Mouse (Mus musculus) forebrain, embryonic 10.5 days (tissue): Measurements from ENCODE around the gene Galk2. TPM values are rescaled to one million over a fixed set of nuclear protein-coding genes. Genes with fewer than 3 reads are reported as not detected.

Experiments
- DNase-seq: peaks from one replicate; pipeline ENCODE4 v3.0.0-alpha.2; 2017; ENCODE audit warnings: low spot score; ENCODE audit errors: extremely low spot score
- H3K27ac ChIP-seq: fragments of 300-500 bp; sonication (generic); 2 replicates; pipeline ENCODE4 v1.5.1; 2016; ENCODE audit warnings: mild to moderate bottlenecking
- H3K27me3 ChIP-seq: fragments of 300-500 bp; sonication (generic); 2 replicates; pipeline ENCODE4 v1.6.1; 2016; ENCODE audit warnings: mild to moderate bottlenecking; ENCODE audit not compliant: poor library complexity, severe bottlenecking
- H3K36me3 ChIP-seq: fragments of 300-500 bp; sonication (generic); replicated peaks from 2 replicates; pipeline ENCODE4 v1.6.1; 2016; ENCODE audit warnings: mild to moderate bottlenecking, moderate library complexity
- H3K4me1 ChIP-seq: fragments of 300-500 bp; sonication (generic); 2 replicates; pipeline ENCODE4 v1.6.1; 2016
- H3K4me3 ChIP-seq: fragments of 300-500 bp; sonication (generic); 2 replicates; pipeline ENCODE4 v1.5.1; 2016; ENCODE audit warnings: mild to moderate bottlenecking, moderate library complexity
- H3K9me3 ChIP-seq: fragments of 300-500 bp; sonication (generic); 2 replicates; pipeline ENCODE4 v1.6.1; 2016; ENCODE audit warnings: mild to moderate bottlenecking, moderate library complexity
- WGBS: fragments of 180-500 bp; shearing (Covaris S2); methylation state at CpG from one replicate; pipeline ENCODE4 v1.1.7; 2016; 5-methylcytosine and 5-hydroxymethylcytosine counted together
- polyA plus RNA-seq: library from polyadenylated mRNA; unstranded; fragments of >200 nt; fragmentation: Nextera tagmentation; extraction: Ambion mirVana; gene quantifications from 2 replicates; pipeline ENCODE4 v1.2.1, GENCODE M21; 2016

The Galk2 gene
- polyA plus RNA-seq, 1 experiment from 2014 or later: 29.1 TPM

DNA sequence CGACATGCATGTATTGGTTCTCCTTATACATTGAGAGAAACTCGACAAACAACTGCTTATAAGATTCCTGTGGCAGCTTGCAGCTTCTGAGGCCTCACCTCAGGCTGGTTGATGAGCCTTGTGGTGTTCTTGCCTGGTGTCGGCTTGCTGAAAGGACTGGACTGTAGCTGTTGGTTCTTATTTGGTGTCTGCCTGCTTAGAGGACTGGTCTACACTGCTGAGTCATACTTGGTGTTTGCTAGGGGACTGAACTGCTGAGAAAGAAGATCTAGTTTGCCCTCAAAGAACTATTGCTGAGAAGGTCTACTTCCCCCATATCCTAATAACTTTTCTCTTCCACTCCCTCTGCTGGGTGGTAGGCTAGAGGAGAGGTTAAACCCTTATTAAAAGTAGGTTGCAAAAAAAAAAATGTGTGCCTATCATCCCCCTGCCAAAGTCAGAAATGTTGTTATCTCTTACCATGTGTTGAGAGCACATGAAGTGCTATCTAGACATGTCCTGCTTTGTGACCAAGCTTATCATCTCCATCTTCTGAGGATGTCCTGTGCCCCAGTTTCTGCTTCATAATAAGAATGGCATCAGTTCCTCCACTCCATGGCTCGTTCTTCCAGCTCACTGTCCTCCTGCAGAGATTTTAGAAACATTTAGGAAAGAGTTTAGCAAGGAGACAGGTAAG is 48.8 kb downstream of the Galk2 start:
- H3K27me3 ChIP-seq: no peaks in the 10 kb centered on the region
- no peak overlapping the region for H3K27ac ChIP-seq
- H3K9me3 ChIP-seq: no peaks in the 10 kb centered on the region
- DNase-seq: no peak
- H3K4me3 ChIP-seq: no peak overlapping the region
- H3K4me1 ChIP-seq: no peaks in the 10 kb centered on the region
- 86% methylated on average over 4 of the region's 4 CpGs for WGBS
- H3K36me3 ChIP-seq: no peaks in the 10 kb centered on the region; the same call in 1 of the 2 replicates

DNA sequence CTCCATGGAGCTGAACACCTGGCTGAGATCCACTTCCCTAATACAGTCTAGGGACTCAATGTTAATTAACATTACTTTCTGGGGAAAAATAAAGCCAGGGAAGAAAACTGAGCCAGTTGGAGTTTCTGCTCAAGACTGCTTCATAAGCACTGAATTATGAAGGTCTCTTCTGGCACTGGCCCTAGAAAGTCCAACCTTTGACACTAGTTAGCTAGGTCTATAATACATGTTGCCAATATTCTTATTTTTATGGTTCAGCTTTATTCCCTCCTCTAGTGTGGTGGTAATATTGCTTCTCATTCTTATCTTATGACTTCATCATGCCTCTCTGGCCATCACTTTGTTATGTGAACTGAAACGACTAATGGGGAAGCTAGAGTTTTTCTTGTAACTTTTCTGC is 55.3 kb downstream of the Galk2 start:
- no peak for DNase-seq
- H3K27me3 ChIP-seq: no peaks in the 10 kb centered on the region
- 85% methylated on average over 1 of the region's 1 CpGs for WGBS
- no peaks in the 10 kb centered on the region for H3K9me3 ChIP-seq
- 0 out of 2 replicates have a peak, but pooled peaks cover 2% of the 10 kb centered on the region for H3K36me3 ChIP-seq
- H3K4me1 ChIP-seq: peaks cover 9% of the 10 kb centered on the region
- no peak overlapping the region for H3K27ac ChIP-seq
- H3K4me3 ChIP-seq: no peak overlapping the region

DNA sequence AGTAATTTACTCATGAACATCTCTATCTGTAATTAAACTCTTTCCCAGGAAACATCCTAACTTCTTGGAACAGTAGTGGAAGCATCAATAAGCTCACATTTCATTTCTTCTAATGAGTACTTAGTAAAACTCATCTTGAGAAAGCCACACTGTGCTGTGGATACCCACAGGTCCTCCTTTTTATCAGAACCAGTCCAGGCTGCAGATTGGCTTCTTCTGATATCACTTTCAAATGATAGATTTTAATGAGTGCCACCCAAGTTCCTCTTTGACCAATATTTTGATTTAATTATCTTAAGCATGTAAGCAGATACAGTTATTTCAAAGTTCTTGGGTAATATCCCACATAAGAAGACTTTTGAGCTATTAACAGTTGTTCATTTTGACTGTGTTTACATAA is 55.8 kb downstream of the Galk2 start:
- DNase-seq: no peak
- H3K4me3 ChIP-seq: no peak overlapping the region
- no peaks in the 10 kb centered on the region for H3K9me3 ChIP-seq
- H3K27ac ChIP-seq: no peak overlapping the region
- H3K4me1 ChIP-seq: peaks cover 9% of the 10 kb centered on the region
- H3K27me3 ChIP-seq: no peaks in the 10 kb centered on the region
- H3K36me3 ChIP-seq: 0 out of 2 replicates have a peak, but pooled peaks cover 2% of the 10 kb centered on the region

DNA sequence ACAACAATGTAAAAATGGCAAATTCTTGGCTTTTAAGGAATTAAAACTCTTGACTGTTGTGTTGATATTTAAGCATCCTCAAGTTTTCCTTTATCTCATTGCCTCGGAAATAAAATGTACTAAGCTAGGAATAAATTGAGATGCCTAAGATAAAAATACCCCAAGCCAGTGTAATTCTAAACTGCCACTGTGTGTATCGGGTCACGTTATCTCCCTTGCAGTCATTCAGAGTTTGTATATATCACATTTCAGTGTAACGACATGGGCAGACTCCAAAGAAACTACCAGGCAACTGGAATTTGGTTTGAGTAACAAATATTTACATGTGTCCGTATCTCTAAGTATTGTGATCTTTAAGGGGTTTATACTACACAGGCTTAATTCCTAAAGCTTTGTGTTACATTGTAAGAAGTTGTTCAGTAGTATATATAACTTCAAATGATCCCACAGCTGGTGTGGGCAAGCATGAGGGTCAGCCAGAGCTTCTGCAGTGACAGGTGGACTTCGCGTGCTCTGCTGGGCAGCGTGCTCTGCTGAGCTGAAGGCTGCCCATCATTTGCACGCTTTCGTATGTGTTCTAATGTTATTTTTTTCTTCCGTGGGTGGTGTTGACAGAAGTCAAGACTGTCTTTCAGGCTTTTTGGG is 57.9 kb downstream of the Galk2 start:
- 0 out of 2 replicates have a peak, but pooled peaks cover 2% of the 10 kb centered on the region for H3K36me3 ChIP-seq
- H3K27me3 ChIP-seq: no peaks in the 10 kb centered on the region
- 84% methylated on average over 11 of the region's 11 CpGs for WGBS
- no peak for DNase-seq
- no peaks in the 10 kb centered on the region for H3K9me3 ChIP-seq
- H3K4me1 ChIP-seq: peaks cover 9% of the 10 kb centered on the region
- no peak overlapping the region for H3K27ac ChIP-seq
- no peak overlapping the region for H3K4me3 ChIP-seq

DNA sequence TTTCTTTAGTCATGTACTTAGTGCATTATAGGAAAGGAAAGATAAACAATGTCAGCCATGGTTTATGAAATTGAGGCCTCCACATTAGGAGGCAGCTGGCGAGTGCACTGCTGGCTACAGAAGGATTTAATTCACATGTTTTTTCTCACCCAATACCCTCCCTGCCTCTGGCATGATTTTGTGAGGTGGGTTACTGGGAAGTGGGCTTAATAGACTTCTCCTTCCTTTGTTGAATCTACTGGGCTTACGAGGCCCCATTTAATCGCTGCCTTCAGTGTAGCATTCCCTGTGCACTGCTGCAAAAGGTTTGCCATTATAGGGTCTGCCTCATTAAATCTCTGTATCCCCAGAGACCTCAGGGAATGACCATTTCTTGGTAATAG is 58.4 kb downstream of the Galk2 start:
- H3K9me3 ChIP-seq: no peaks in the 10 kb centered on the region
- 63% methylated on average over 3 of the region's 3 CpGs for WGBS
- H3K36me3 ChIP-seq: 0 out of 2 replicates have a peak, but pooled peaks cover 2% of the 10 kb centered on the region
- peaks cover 9% of the 10 kb centered on the region for H3K4me1 ChIP-seq
- H3K27ac ChIP-seq: no peak overlapping the region
- DNase-seq: no peak
- H3K4me3 ChIP-seq: no peak overlapping the region
- H3K27me3 ChIP-seq: no peaks in the 10 kb centered on the region

DNA sequence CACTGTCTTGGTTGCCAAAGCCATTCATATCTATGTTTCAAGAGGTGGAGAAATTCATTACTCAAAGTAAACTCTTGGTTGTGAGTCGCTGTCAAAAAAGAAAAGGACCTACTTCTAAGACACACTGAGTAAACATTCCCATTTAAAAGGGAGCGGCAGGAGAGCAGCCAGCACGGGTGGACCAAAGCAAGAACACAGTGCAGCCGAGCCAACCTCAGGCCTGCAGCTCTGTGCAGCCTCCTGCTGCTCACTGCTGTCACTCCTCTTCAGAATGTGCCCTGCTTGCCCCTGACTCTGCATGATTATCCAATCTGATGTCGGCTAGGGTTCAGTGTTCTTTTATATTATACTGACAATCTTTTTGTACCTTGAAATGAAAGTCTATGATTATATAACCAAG is 62.4 kb downstream of the Galk2 start:
- peaks cover 9% of the 10 kb centered on the region for H3K4me1 ChIP-seq
- no peak overlapping the region for H3K4me3 ChIP-seq
- H3K36me3 ChIP-seq: 0 out of 2 replicates have a peak, but pooled peaks cover 2% of the 10 kb centered on the region
- H3K27ac ChIP-seq: no peak overlapping the region
- WGBS: 52% methylated on average over 5 of the region's 5 CpGs
- no peak for DNase-seq
- H3K27me3 ChIP-seq: no peaks in the 10 kb centered on the region
- H3K9me3 ChIP-seq: no peaks in the 10 kb centered on the region

DNA sequence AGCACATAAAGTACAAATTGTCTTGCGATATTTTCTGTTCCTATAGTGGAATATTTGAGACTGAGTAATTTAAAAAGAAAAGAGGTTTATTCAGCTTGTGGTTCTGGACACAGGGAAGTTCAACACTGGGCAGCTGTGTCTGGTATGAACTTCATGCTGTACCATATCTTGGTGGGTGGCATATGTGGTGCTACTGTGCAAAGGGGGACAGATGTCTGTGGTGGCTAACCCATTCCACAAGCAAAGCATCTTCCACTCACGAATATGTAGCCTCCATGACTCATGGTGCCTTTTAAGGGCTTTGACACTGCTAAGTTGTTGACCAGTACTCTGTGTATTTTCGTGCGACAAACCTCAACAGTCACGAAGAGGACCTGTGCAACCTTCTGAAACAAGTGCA is 63.2 kb downstream of the Galk2 start:
- Histone ChIP-seq H3K9me3 (no peaks in the 10 kb centered on the region), H3K4me3 (no peak overlapping the region), H3K27me3 (no peaks in the 10 kb centered on the region), H3K4me1 (peaks cover 5% of the 10 kb centered on the region), H3K36me3 (0 out of 2 replicates have a peak, but pooled peaks cover 2% of the 10 kb centered on the region), H3K27ac (no peak overlapping the region)
- no peak for DNase-seq
- WGBS: 92% methylated on average over 5 of the region's 5 CpGs

DNA sequence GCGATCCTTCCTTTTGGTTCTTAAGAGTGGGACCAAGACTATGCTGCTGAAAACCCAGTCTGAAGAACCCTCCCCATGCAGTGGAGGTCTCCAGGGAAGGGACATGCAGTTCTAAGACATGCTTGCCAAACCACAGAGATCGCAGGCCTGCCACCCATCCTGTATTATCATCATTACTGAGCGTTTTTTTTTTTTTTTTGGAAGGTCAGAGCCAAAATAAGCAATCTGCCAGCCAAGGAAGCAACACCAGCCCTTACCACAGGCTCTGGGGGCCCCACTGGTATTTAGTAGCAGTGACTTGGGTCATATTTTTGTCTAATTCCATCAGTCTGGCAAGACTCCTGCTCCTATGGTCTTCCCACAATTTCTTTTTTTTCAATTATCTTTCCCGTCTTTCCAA is 64.0 kb downstream of the Galk2 start:
- 91% methylated on average over 4 of the region's 4 CpGs for WGBS
- Histone ChIP-seq H3K4me3 (no peak overlapping the region), H3K9me3 (no peaks in the 10 kb centered on the region), H3K36me3 (0 out of 2 replicates have a peak, but pooled peaks cover 2% of the 10 kb centered on the region), H3K27me3 (no peaks in the 10 kb centered on the region), H3K27ac (no peak overlapping the region), H3K4me1 (no peaks in the 10 kb centered on the region)
- DNase-seq: no peak

DNA sequence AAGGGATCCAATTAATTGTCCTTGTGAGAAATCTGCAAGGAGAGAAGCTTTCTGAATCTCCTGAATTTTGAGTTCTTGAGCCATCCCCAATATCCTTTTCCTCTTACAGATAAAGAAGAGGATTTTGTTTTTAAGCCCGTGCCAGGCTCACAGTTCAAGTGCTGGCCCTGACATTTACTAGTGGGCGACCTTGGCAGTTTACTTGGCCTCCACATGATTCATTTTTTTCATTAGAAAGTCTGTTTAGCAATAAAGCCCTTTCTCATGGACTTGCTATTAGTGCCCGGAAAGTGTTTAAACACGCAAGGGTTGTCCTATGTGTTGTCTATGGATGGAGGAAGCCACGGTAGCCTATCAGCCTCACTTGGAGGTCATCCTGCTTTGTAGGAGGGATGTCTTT is 64.4 kb downstream of the Galk2 start:
- H3K4me3 ChIP-seq: no peak overlapping the region
- H3K4me1 ChIP-seq: no peaks in the 10 kb centered on the region
- 94% methylated on average over 5 of the region's 5 CpGs for WGBS
- H3K27ac ChIP-seq: no peak overlapping the region
- H3K9me3 ChIP-seq: no peaks in the 10 kb centered on the region
- H3K36me3 ChIP-seq: no peaks in the 10 kb centered on the region
- DNase-seq: no peak
- no peaks in the 10 kb centered on the region for H3K27me3 ChIP-seq

DNA sequence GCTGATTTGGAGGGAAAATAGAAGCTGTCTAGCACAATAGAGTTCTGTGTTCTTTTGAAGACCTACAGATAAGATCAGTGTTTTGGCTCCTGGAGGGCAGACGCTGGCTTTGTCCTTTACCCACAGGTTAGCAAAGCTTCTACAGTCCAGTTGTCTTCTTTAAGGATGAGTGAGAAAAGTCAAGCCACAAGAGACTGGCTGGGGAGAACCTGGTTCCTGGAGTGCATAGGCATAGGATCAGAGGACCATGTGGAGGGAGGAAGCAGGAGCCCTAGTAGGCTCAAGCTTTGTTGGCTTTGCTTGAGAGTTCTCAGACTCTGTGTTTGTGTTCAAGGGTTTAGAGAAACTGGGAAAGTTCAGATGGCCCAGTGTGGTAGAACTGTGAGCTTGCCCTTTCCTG is 65.6 kb downstream of the Galk2 start:
- H3K36me3 ChIP-seq: no peaks in the 10 kb centered on the region
- WGBS: 80% methylated on average over 1 of the region's 1 CpGs
- H3K4me1 ChIP-seq: no peaks in the 10 kb centered on the region
- no peak overlapping the region for H3K27ac ChIP-seq
- H3K4me3 ChIP-seq: no peak overlapping the region
- H3K9me3 ChIP-seq: no peaks in the 10 kb centered on the region
- DNase-seq: no peak
- H3K27me3 ChIP-seq: no peaks in the 10 kb centered on the region

DNA sequence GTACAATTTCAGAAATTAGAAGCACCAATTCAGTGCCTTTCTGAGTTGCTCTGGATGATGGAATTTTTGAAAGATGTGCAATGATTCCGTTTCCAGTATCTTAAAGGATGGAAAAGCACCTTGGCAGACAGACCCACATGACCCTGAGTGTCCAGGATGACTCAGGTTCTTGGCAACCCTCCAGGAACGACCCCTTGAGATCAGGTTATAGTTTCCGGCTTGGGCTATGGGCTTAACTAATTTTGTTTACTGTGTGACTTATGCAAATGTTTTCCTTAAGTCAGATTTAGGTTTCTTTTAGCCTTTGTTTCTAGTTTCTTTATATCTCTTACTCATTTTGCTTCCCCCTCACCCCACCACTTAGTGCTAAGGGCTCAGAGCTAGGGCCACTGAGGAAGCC is 66.2 kb downstream of the Galk2 start:
- H3K36me3 ChIP-seq: no peaks in the 10 kb centered on the region
- H3K27me3 ChIP-seq: no peaks in the 10 kb centered on the region
- no peaks in the 10 kb centered on the region for H3K4me1 ChIP-seq
- H3K27ac ChIP-seq: no peak overlapping the region
- 85% methylated on average over 3 of the region's 3 CpGs for WGBS
- no peaks in the 10 kb centered on the region for H3K9me3 ChIP-seq
- no peak for DNase-seq
- H3K4me3 ChIP-seq: no peak overlapping the region

DNA sequence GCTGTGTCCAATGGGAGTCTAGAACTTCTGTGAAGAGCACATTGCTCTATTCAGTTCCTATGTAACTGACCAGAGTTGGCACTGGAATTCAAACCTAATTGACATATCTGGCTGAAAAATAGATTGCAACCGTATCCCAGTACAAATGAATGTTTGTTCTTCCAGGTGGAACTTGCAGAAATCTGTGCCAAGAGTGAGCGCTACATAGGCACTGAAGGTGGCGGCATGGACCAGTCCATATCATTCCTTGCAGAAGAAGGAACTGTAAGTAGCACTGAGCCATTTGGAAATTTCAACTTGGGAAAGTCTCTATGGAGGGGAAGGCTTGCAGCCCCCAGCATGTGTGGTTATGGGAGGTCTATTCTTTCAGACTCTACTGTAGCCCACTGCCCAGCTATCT is 70.5 kb downstream of the Galk2 start:
- Histone ChIP-seq H3K4me1 (peaks cover 12% of the 10 kb centered on the region), H3K9me3 (no peaks in the 10 kb centered on the region), H3K36me3 (peaks cover 12% of the 10 kb centered on the region), H3K4me3 (no peak overlapping the region), H3K27ac (no peak overlapping the region), H3K27me3 (no peaks in the 10 kb centered on the region)
- 98% methylated on average over 3 of the region's 3 CpGs for WGBS
- DNase-seq: no peak

DNA sequence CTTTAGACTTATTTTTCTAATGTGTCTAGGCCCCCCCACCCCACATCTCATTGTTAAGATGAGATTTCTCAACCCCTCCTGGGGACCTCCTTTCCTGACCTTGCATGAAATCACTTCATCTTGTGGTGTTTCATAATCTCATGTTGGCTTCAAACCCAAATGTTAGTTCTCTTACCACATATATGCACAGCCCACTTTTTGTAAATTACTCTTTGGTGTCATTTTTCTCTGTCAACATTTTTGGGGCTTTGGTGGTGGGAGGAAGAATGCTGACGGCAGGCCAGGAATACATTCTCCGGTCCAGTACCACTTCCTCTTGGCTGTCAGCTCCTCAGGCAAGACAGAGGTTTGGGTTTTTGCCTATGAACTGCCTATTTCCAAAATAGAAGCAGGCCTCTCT is 71.0 kb downstream of the Galk2 start:
- peaks cover 12% of the 10 kb centered on the region for H3K4me1 ChIP-seq
- H3K27me3 ChIP-seq: no peaks in the 10 kb centered on the region
- H3K9me3 ChIP-seq: no peaks in the 10 kb centered on the region
- no peak overlapping the region for H3K27ac ChIP-seq
- H3K4me3 ChIP-seq: no peak overlapping the region
- 88% methylated on average over 2 of the region's 2 CpGs for WGBS
- H3K36me3 ChIP-seq: peaks cover 12% of the 10 kb centered on the region
- no peak for DNase-seq
